Mouse (Mus musculus) gastrocnemius, adult 2 months (tissue): ENCODE measurements around the gene Gnai3. TPM values are rescaled to one million over a fixed set of nuclear protein-coding genes. Genes with fewer than 3 reads are reported as not detected.

Source experiments
- DNase-seq: peaks from one replicate; pipeline ENCODE4 v3.0.0; 2022
- H3K27ac ChIP-seq: fragments of 200-600 bp; 2 replicates; pipeline ENCODE4 v1.8.1; 2022; ENCODE audit warnings: mild to moderate bottlenecking
- H3K4me3 ChIP-seq: fragments of 200-600 bp; 2 replicates; pipeline ENCODE4 v1.8.1; 2022; ENCODE audit warnings: mild to moderate bottlenecking, moderate library complexity
- CTCF ChIP-seq: fragments of 200-600 bp; IDR thresholded peaks from 2 replicates; pipeline ENCODE4 v1.8.1; 2022; ENCODE audit warnings: antibody characterized with exemption, mild to moderate bottlenecking, moderate library complexity
- intact Hi-C: fragments of 180-260 bp; cut with DNase I; formaldehyde crosslinking; loops from one replicate; pipeline ENCODE4 v1.15.1; 2025
- total RNA-seq, 2 experiments: library from RNA; stranded (reverse); gene quantifications; 2 replicates each; pipeline ENCODE4 v1.2.3; 2021

The Gnai3 gene
- total RNA-seq, 2 experiments from 2014 or later, result 12.0 to 13.8 TPM

DNA sequence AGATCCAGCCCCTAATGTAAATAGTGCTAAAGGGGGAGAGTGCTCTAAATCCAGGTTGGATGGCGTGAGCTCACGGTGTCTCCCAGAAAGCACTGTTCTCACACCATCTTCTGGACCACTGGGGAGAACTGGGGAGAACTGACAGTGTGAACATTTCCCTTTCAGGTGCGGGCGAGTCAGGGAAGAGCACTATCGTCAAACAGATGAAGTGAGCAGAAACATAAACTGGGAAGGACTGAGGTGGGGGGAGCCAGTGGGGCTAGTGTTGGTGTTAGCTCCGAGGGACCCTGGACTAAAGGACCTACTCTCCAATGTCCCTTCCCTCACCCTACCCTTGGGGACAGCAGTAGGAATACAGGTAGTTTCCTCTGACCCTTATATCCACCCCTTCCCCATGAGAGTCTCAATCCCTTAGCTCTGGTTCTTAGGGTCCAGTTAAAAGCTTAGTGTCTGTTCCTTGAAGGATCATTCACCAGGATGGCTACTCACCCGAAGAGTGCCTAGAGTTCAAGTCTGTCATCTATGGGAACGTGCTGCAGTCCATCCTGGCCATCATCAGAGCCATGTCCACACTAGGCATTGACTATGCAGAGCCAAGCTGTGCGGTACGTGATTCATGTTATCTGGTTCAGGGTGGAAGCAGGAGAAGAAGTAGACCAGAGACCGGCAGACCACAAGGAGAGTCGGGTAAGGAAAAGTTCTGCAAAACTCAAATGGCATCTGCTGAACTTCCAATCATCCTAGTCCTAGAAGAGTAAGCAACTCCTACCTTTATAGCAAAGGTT, 50.8 kb downstream of the Gnai3 start:
- DNase-seq, result no peak
- TF ChIP-seq CTCF, result no peak
- intact Hi-C loops, result no loop called here

DNA sequence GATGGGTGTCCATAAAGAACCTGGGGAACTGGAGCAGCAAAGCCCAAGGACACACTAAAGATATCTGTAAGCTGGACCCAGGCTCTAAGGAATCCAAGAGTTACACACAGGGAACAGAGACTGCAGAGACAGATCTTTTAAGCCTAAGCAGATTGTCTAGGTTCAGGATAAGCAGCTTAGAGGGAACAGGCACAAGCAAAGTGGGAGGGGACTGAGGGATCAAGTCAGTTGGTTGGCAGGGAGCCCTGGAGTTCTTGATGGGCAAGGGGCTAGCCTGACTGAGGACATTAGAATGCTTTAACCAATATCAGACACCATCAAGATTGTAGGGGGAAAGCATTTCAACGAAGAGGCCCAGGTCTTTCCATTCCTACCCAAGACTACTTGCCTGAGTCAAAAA, 51.8 kb downstream of the Gnai3 start:
- intact Hi-C loops, result no loop called here
- Histone ChIP-seq H3K4me3 (no peak overlapping the region), H3K27ac (no peak overlapping the region)
- DNase-seq, result no peak
- no peak for TF ChIP-seq CTCF

More for the DNA sequence above, 50.8 kb downstream of the Gnai3 start:
- Histone ChIP-seq H3K4me3 (no peak overlapping the region), H3K27ac (no peak overlapping the region)

DNA sequence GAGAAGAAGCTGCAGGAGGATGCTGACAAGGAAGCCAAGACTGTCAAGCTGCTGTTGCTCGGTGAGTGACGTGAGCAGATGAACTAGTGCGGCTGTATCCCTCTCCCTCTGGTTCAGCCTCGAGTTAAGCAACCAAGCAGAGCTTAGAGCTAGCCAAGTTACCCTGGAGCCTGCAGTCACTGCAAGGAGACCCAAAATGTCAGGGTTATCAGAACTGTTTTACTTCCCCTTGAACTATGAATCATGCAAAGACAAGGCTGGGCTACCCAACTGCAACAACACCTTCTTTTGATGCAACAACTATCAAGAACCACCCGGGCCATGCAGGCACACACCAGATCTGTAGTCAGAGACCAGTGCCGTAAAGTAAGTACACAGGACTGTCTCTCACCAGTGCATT, 52.6 kb downstream of the Gnai3 start:
- intact Hi-C loops, result no loop called here
- DNase-seq, result no peak
- H3K27ac ChIP-seq, result no peak overlapping the region
- H3K4me3 ChIP-seq, result no peak overlapping the region
- TF ChIP-seq CTCF, result no peak

DNA sequence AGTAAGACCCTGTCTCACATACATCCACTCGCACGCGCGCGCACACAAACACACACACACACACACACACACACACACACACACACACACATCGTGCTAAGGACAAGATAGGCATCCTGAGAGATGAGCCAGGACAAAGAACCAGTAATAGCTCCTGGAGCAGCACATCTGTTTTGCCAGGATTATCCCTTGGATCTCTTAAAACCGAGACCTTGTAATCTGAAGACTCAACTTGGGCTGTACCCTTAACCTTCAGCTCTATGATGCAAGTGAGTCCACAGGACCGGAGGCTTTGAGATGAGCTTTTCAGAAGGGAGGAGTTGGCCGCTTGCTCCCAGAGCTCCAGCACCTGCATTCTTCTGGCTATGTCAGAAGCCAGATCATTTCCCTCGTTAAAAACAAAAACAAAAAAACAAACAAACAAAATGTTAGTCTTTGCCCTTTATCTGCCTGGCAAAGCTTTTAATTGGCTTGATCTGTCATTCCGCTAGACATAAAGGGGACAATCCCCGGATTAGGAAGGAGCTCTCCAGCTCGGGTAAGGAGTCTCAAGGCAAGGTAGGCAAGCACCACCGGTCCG, 53.3 kb downstream of the Gnai3 start, which contains the start of gene Gnat2:
TSS of gene Gnat2 (plus strand) at position 254 of the 580 bp plus-strand sequence.
- intact Hi-C loops, result no loop called here
- TF ChIP-seq CTCF, result no peak
- DNase-seq, result no peak

DNA sequence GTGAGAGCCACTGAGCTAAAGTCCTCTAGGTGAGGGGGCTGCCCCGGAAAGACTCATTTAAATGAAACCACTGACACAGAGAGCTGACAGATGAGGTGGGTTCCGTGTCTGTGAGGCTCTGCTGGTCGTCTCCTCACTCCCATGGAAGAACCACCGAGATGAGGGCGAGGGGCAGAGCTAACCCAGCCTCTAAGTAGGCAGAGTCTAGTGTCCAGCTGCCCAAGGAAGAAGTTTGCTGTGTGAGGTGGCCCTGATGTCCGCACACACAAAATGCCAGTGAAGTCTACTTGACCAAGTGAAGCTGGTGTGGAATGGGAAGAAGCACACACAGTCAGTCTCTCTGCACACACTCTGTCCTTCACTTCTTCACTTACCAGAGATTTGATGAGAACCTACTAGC, 53.9 kb downstream of the Gnai3 start:
- no peak for DNase-seq
- Histone ChIP-seq H3K4me3 (no peak overlapping the region), H3K27ac (no peak overlapping the region)
- intact Hi-C loops, result no loop called here
- TF ChIP-seq CTCF, result no peak

More for the DNA sequence above, 53.3 kb downstream of the Gnai3 start, which contains the start of gene Gnat2:
- no peak within 1 kb of the TSS for H3K4me3 ChIP-seq
- no peak within 1 kb of the TSS for H3K27ac ChIP-seq

DNA sequence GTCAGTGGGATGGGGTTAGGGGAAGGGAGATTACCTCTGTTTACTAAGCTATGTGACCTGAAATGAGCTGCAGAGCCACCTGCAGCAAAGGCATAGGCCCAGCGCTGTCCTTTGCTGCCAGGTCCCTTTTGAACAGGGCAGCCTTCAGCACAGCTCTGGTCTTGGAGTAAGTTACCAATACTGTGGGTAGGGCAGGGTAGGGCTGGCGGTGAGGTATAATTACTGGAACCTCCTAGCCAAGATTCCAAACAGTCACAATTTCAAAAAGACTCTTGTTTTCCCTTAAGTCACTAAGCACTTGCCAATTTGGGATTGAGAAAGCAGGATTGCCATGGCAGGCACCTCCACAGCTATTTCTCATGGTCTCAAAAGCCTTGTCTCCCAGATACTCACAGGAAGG, 55.4 kb downstream of the Gnai3 start:
- DNase-seq, result no peak
- intact Hi-C loops, result no loop called here
- no peak overlapping the region for H3K4me3 ChIP-seq
- TF ChIP-seq CTCF, result no peak
- no peak overlapping the region for H3K27ac ChIP-seq

DNA sequence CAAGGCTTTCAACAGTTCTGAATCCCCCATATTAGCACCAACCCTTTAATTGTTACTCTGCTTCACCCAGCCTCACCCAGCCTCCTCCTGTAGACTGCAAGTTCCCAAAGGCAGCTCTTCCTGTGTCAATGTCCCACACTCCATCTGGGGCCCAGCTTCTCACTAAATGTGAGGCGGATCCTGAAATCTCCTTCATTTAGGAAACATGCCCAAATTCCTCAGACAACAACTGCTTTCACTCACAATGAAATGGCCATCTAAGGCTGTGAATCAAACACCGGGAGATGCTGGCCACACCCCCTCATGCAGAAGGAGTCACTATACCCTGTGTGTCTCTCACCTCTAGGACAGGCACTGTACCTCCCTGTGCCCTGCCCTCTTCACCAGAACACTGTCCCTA, 56.0 kb downstream of the Gnai3 start:
- DNase-seq, result no peak
- intact Hi-C loops, result no loop called here
- no peak overlapping the region for H3K4me3 ChIP-seq
- TF ChIP-seq CTCF, result no peak
- H3K27ac ChIP-seq, result no peak overlapping the region

DNA sequence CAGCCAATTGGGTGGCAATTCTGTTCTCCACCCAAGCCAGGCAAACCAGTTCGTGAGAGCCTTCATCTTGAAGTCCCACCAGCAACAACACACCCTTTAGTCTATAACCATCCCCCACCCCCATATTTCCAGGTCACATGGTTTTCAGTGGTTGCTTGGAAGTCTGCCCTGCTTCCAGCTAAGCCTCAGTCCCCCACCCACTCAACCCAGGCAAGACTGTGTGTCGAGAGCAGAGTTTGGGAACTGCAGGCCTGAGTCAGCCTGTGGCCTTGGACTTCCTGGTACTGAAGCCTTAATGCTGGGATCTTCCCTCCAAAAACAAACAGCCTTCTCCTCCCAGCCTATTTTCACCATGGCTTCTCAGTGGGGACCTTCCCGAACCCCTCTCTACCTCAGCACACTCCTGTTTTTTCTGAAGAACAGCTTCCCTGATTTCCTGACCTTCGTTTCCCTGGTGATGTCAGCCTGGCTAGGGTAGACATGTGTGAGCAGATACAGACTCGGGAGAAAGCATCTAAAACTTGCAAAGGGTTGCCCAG, 57.0 kb downstream of the Gnai3 start:
- no peak for TF ChIP-seq CTCF
- intact Hi-C loops, result no loop called here
- no peak overlapping the region for H3K4me3 ChIP-seq
- H3K27ac ChIP-seq, result no peak overlapping the region
- no peak for DNase-seq

DNA sequence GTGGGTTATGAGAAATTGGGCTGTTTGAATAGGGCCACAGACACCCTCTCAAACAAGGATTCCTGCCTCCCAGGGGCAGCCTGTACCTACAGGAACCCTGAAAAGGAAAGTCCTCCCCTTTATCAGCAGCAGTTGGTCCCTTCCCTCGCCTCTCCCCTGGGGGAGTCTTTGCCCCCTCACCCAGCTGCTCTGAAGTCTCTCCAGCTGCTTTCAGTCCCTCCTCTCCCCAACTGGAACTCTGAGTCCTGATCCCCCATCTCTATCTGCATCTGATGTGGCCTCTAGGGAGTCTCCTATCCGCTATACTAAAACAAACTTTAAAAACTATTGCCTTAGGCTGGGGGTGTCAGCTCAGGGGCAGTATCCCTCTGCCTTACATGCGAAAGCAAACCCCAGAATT, 58.6 kb downstream of the Gnai3 start:
- peak overlapping the region; percentile 88 for H3K27ac ChIP-seq
- intact Hi-C loops, result no loop called here
- H3K4me3 ChIP-seq, result no peak overlapping the region
- no peak for DNase-seq
- TF ChIP-seq CTCF, result no peak

DNA sequence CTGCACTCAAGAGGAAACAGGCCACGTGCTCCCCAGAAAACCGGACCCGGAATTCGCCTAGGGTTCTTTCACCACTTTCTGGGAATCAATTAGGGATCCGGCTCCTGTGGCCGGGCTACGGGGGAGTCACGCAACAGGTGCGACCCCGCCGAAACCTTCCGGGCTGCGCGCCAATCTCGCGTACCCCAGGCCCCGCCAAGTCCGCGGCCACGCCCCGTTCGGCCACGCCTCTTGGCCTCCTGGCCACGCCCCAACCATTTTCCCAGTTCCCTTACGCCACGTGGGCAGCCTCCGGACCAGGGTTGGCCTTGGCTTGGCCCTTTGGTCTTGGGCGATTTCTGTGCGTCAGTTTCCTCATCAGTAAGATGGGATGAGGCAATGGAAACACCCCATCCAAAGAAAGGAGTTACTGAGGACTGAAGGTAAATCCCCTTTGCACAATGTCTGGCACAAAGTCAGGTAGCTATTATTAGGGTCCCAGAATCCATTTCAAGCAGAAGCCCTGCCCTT, 59.4 kb downstream of the Gnai3 start, which contains the start of gene Ampd2:
TSS of gene Ampd2 (minus strand) at position 182 of the 510 bp plus-strand sequence.
- DNase-seq, result peak; percentile 91
- no peak for TF ChIP-seq CTCF
- Histone ChIP-seq H3K27ac (peak within 1 kb of the TSS; percentile 88), H3K4me3 (peak within 1 kb of the TSS; percentile 94)
- intact Hi-C loops, result no loop called here

DNA sequence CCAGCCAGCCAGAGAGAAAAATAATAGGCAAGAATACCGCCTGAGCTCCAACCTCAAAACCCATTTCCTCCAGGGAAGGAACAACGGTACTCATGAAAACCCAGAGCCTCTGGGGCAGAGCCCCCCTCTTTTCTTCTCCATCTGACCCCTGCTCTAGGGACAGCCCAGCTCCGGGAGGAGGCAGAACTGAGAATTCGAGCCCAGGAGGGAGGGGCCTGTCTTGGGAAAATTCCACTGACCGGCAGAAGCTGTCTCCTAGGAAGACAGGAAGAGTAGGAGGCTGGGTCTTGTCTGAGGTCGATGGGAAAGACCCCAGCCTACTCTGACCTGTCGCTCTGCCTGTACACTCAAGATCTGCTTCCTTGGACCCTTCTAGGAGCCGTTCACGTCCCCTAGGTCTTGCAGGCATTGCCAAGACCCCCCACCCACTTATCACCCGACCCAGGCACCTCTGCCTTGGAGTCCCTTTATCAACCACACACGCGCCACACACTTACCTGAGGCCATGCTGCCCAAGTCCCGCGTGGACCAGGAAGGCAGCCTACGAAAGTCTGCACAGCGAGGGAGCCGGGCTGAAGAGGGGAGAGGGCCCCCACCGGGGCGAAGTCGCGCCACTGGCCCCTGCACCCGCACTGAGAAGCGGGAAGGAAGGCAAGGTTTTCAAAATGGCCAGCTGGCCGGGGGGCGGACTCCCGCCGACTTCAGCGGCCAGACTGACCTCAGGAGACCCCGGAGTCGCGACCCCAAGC, 60.1 kb downstream of the Gnai3 start:
- Histone ChIP-seq H3K4me3 (peak overlapping the region; percentile 94), H3K27ac (peak overlapping the region; percentile 88)
- TF ChIP-seq CTCF, result no peak
- peak; percentile 91 for DNase-seq
- intact Hi-C loops, result no loop called here

DNA sequence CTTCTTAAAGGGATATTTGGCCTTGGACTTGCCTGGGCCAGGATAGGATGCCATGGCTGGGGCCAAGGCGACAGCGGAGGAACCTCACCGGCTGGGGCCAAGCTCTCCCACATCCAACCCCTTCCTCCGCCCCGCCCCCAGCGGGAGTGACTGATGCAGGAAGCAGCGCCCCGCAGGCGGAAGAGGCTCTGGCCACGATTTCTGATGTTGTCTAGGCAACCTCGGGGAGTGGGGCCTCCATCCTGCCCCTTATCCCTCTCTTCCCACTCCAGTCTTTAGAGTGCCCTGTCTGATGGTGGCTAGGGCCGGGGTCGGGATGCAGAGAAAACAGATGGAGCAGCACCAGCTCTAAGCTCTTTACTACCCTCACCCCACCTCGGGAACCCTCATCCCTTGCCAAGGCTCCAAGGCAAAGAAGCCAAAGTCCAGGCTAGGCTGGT, 60.6 kb downstream of the Gnai3 start:
- TF ChIP-seq CTCF, result peak; percentile 8; the same call in 1 of the 2 replicates
- peak; percentile 96 for DNase-seq
- Histone ChIP-seq H3K4me3 (peak overlapping the region; percentile 94), H3K27ac (peak overlapping the region; percentile 88)
- intact Hi-C loops, result no loop called here
